Mouse (Mus musculus): ENCODE measurements around the gene Gm3646.

DNA sequence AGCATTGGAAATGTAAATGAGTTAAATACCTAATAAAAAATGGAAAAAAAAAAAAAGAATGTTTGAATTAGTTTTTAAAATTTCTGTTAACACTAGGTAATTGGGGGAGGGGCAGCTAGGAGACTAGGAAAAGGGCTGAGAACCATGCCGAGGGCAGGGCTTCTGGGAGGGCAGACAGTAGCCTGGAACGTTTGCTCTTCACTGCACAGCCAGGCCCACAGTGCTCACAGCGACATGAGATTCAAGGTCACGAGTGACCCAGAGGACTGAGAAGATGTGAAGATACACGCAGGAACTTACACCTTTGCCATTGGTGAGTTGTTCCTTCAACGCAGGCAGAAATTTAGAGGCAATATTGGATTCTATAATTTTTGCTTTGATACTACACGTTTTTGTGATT lies 2.2 kb downstream of the Gm3646 start:
- TF ChIP-seq CTCF (IDR thresholded peaks at IDR 0.05; ENCODE audit: low read depth) (no peak), EP300 (optimal IDR thresholded peaks at IDR 0.05) (no peak)
